Mouse (Mus musculus): ENCODE measurements around the gene Lrp2. TPM values are rescaled to one million over a fixed set of nuclear protein-coding genes. Genes with fewer than 3 reads are reported as not detected.

Lrp2 gene
- polyA plus RNA-seq, 1 experiment from 2014 or later, result 1.1 TPM

GRCm38 (mm10) chr2:69379801-69380200 lies 206.1 kb downstream of the Lrp2 start:
- no peak for TF ChIP-seq CTCF (IDR thresholded peaks at IDR 0.05)
- TF ChIP-seq EP300 (IDR thresholded peaks at IDR 0.05), result no peak
- H3K4me2 ChIP-seq (replicated peaks; ENCODE audit: low read depth, low read length), result no peak overlapping the region
- H3K9ac ChIP-seq (replicated peaks; ENCODE audit: low read depth), result no peak overlapping the region
- no peaks in the 10 kb centered on the region for H3K4me1 ChIP-seq (ENCODE audit: insufficient read depth, low read depth, low read length)
- H3K4me3 ChIP-seq (ENCODE audit: low read depth, low read length), result no peak overlapping the region
- H3K9me3 ChIP-seq (ENCODE audit: low read length), result no peaks in the 10 kb centered on the region
- ATAC-seq (no peak), DNase-seq (ENCODE audit: low spot score) (no peak)
- whole genome bisulfite sequencing, result 39% methylated on average over 1 of the region's 1 CpGs
- H3K36me3 ChIP-seq (ENCODE audit: insufficient read depth, low read length), result no peaks in the 10 kb centered on the region
- no peak overlapping the region for H3K27ac ChIP-seq (ENCODE audit: low read length)
- H3K27me3 ChIP-seq (replicated peaks; ENCODE audit: insufficient read depth, low read length), result no peaks in the 10 kb centered on the region

- Histone ChIP-seq H3K9me3 (ENCODE audit: low read length) (no peaks in the 10 kb centered on the region), H3K9ac (replicated peaks; ENCODE audit: low read depth) (no peak overlapping the region), H3K4me3 (ENCODE audit: low read depth, low read length) (no peak overlapping the region), H3K4me1 (ENCODE audit: insufficient read depth, low read depth, low read length) (no peaks in the 10 kb centered on the region), H3K27me3 (replicated peaks; ENCODE audit: insufficient read depth, low read length) (no peaks in the 10 kb centered on the region), H3K27ac (ENCODE audit: low read length) (no peak overlapping the region), H3K36me3 (ENCODE audit: insufficient read depth, low read length) (no peaks in the 10 kb centered on the region), H3K4me2 (replicated peaks; ENCODE audit: low read depth, low read length) (no peak overlapping the region)
- no peak for TF ChIP-seq CTCF (IDR thresholded peaks at IDR 0.05)
- no peak for TF ChIP-seq EP300 (IDR thresholded peaks at IDR 0.05)
- DNase-seq (ENCODE audit: low spot score) (no peak), ATAC-seq (no peak)
- 67% methylated on average over 2 of the region's 2 CpGs for WGBS
Observed at GRCm38 (mm10) chr2:69376780-69377179, 209.1 kb downstream of the Lrp2 start.

Other genes starting within 250 kb of the Lrp2 start
- 0.08 and 0.13 TPM in 2 replicates for gene Abcb11, start 243.4 kb downstream of the Lrp2 start, polyA plus RNA-seq (2015; fragmentation: Nextera tagmentation; extraction: Ambion mirVana)
- gene Dhrs9, start 205.6 kb downstream of the Lrp2 start, polyA plus RNA-seq (2015; fragmentation: Nextera tagmentation; extraction: Ambion mirVana), result 0.10 and 0.14 TPM in 2 replicates
- 13.4 and 13.9 TPM in 2 replicates for gene Bbs5, start 61.1 kb upstream of the Lrp2 start, polyA plus RNA-seq (2015; fragmentation: Nextera tagmentation; extraction: Ambion mirVana)
- gene Klhl41, start 84.1 kb upstream of the Lrp2 start, polyA plus RNA-seq (2015; fragmentation: Nextera tagmentation; extraction: Ambion mirVana), result 0.45 and 0.83 TPM in 2 replicates
- 5.4 and 6.2 TPM in 2 replicates for gene Fastkd1, start 127.5 kb upstream of the Lrp2 start, polyA plus RNA-seq (2015; fragmentation: Nextera tagmentation; extraction: Ambion mirVana)
- gene Ppig, start 136.5 kb upstream of the Lrp2 start, polyA plus RNA-seq (2015; fragmentation: Nextera tagmentation; extraction: Ambion mirVana), result 95.1 and 96.5 TPM in 2 replicates
- 2.3 and 2.5 TPM in 2 replicates for gene Ccdc173, start 203.5 kb upstream of the Lrp2 start, polyA plus RNA-seq (2015; fragmentation: Nextera tagmentation; extraction: Ambion mirVana)
- gene Phospho2, start 203.6 kb upstream of the Lrp2 start, polyA plus RNA-seq (2015; fragmentation: Nextera tagmentation; extraction: Ambion mirVana), result 20.3 and 20.8 TPM in 2 replicates
- gene Klhl23, start 235.9 kb upstream of the Lrp2 start, polyA plus RNA-seq (2015; fragmentation: Nextera tagmentation; extraction: Ambion mirVana), result 29.6 and 30.3 TPM in 2 replicates